Mouse (Mus musculus) testis, adult 2 months (tissue): Measurements from ENCODE around the gene Il2rg.

Source experiments
- CTCF ChIP-seq: fragments of 200-500 bp; IDR thresholded peaks from 2 replicates; pipeline ENCODE4 v1.5.1; 2012; ENCODE audit warnings: low read depth, mild to moderate bottlenecking, inconsistent platforms, low read length, moderate library complexity; ENCODE audit not compliant: control insufficient read depth, insufficient read depth, insufficient replicate concordance
- POLR2A ChIP-seq: fragments of 200-500 bp; IDR thresholded peaks from 2 replicates; pipeline ENCODE4 v1.6.1; 2012; ENCODE audit warnings: low read depth, mild to moderate bottlenecking, inconsistent platforms, low read length, moderate library complexity; ENCODE audit not compliant: control insufficient read depth

DNA sequence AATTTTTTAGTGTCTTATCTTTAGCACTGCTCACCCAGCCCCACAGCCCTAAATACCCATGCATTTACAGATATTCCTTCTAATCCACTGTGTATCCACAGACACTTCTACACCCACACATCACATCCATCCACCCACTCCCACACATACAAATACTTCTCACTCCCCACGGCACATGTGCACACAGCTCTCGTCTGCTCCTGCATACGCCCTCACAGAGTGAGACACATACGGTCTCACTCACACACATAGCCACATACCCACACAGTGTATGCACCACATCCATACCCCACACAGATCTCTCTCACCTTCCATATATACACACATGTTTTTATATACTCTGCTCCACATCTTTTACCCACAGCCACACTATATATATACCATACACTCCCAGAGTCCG lies 41.2 kb upstream of the Il2rg start:
- TF ChIP-seq POLR2A = no peak
- TF ChIP-seq CTCF = no peak
